Mouse (Mus musculus) E14TG2a.4 (cell line): ENCODE results near the gene Mrps26.
A peak's percentile ranks its signal among the peaks of the same experiment; 100 is the strongest.
"Not testable (repeated sequence)": the region's sequence is repeated elsewhere in the genome, so short reads cannot be mapped to it uniquely, and the experiment has no call there.

Experiments
- H3K27me3 ChIP-seq: 2 replicates; pipeline ENCODE4 v1.6.1; 2014; ENCODE audit warnings: low read length, control low read depth; ENCODE audit not compliant: insufficient read depth
- H3K36me3 ChIP-seq: 2 replicates; pipeline ENCODE4 v1.6.1; 2014; ENCODE audit warnings: low read length, control low read depth; ENCODE audit not compliant: insufficient read depth
- H3K4me1 ChIP-seq: replicated peaks from 2 replicates; pipeline ENCODE4 v1.6.1; 2014; ENCODE audit warnings: low read depth, low read length, control low read depth
- H3K4me3 ChIP-seq: replicated peaks from 2 replicates; pipeline ENCODE4 v1.5.1; 2014; ENCODE audit warnings: mild to moderate bottlenecking, low read length
- H3K9me3 ChIP-seq: 2 replicates; pipeline ENCODE4 v1.6.1; 2014; ENCODE audit warnings: low read length, control low read depth
- CTCF ChIP-seq: conservative IDR thresholded peaks from 2 replicates; pipeline ENCODE4 v1.5.1; 2014; ENCODE audit warnings: low read length
- NANOG ChIP-seq: IDR thresholded peaks from 2 replicates; pipeline ENCODE4 v1.6.1; 2014; ENCODE audit warnings: borderline replicate concordance, low read length, mixed read lengths
- POU5F1 ChIP-seq: IDR thresholded peaks from 2 replicates; pipeline ENCODE4 v1.6.1; 2014; ENCODE audit warnings: low read length, borderline replicate concordance

Mrps26 gene

DNA sequence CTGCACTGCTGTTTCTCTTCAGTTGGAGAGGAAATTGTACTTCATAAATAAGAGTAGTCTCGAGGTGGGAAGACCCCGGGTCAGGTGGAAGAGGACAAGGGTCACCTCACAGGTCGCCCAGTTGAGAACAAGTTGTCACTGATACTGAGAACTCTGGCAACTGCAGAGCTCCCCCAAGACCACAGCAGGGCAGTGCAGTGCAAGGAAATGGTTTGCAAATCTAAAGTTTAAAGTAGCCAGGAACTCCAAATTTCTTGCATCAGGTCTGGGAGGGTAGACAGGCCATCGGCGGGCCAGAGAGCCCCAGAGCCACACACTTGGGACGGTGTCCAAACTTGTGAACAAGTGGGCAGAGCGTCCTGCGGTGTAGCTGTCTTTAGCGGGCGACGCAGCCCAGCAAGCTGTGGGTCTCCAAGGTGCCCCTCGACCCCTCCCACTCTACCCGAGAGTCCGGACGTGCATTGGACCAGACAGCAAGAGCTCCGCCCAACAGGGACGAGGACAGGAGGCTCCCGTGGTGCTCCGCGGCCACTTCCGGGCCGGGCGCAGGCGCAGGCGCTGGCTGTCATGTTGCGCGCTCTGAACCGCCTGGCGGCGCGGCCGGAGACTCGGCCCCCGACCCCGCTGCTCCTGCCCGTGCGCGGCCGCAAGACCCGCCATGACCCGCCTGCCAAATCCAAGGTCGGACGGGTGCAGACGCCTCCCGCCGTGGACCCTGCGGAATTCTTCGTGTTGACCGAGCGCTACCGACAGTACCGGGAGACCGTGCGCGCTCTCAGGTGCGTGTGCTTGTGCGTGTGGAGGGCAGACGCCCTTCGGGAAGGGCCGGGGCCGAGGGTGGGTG, at the start of gene Mrps26:
Gene Mrps26 (plus strand): TSS at position 531 of the 844 bp plus-strand sequence.
- Histone ChIP-seq H3K4me1 (peaks cover 25% of the 10 kb centered on the region), H3K27me3 (no peaks in the 10 kb centered on the region), H3K36me3 (peaks cover 26% of the 10 kb centered on the region), H3K9me3 (no peaks in the 10 kb centered on the region), H3K4me3 (peak within 1 kb of the TSS; percentile 95)
- TF ChIP-seq NANOG (no peak), CTCF (peak; percentile 20), POU5F1 (no peak)

DNA sequence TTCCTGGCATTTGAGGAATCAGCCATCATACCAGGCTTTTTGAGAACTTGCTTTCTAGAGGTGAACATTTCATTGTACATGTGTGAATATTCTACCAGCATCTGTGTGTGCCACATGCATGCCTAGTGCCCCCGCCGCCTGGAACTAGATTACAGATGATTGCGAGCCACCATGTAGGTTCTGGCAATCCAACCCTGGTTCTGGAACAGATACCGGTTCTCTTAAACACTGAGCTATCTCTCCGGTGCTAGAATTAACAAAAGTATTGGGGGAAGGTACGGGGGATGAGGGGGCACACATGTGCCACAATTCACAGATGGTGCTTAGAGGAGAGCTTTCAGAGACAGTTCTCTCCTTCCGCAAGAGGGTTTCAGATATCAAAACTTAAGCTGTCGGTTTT, 49.6 kb upstream of the Mrps26 start:
- no peaks in the 10 kb centered on the region for H3K27me3 ChIP-seq
- H3K4me3 ChIP-seq, result no peak overlapping the region
- no peak for TF ChIP-seq POU5F1
- TF ChIP-seq CTCF, result no peak
- TF ChIP-seq NANOG, result no peak
- H3K36me3 ChIP-seq, result peaks cover under 1% of the 10 kb centered on the region
- peaks cover 5% of the 10 kb centered on the region; the same call in 1 of the 2 replicates for H3K4me1 ChIP-seq
- H3K9me3 ChIP-seq, result no peaks in the 10 kb centered on the region

DNA sequence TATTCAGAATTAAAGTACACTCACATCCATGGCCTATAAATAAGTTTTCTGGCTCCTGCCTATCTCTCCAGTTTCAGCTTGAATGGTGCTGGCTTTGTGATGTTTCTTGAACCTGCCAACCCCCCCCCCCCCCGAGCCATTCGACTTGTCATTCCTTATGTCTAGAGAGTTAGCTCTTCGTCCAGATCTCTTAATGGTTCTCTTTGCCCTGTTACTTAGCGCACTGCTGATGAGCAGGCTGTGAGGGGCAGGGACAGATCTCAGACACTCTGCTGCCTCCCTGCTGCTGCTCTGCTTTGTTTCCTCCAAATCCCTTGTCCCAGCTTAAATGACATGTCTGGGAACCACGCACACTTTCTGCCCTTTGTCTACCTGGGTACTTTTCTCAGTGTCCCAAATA, 47.8 kb upstream of the Mrps26 start:
- peaks cover 5% of the 10 kb centered on the region; the same call in 1 of the 2 replicates for H3K4me1 ChIP-seq
- no peaks in the 10 kb centered on the region for H3K9me3 ChIP-seq
- TF ChIP-seq POU5F1 (no peak), CTCF (no peak), NANOG (no peak)
- H3K27me3 ChIP-seq, result no peaks in the 10 kb centered on the region
- H3K4me3 ChIP-seq, result no peak overlapping the region
- peaks cover 12% of the 10 kb centered on the region for H3K36me3 ChIP-seq

DNA sequence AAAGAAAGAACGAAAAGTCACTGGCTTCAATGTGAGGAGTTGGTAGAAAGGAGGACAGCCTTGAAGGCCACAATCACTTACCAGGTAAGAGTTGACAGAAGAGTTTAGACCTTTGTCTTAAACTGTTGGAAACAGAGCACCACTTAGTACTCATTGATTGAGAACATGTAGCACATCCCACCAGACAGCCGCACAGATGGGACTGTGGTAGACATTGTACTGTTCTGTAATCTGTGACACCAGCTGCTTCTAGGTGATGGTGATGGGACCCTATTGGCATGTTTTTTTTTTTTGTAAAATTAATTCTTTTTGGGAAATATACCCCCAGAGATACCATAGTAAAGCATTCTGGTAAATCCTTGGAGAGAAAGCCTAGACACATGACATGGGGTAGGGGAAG, 41.6 kb upstream of the Mrps26 start:
- Histone ChIP-seq H3K4me1 (no peaks in the 10 kb centered on the region), H3K27me3 (no peaks in the 10 kb centered on the region), H3K36me3 (peaks cover 16% of the 10 kb centered on the region), H3K4me3 (no peak overlapping the region), H3K9me3 (no peaks in the 10 kb centered on the region)
- TF ChIP-seq POU5F1, result no peak
- no peak for TF ChIP-seq CTCF
- TF ChIP-seq NANOG, result no peak

DNA sequence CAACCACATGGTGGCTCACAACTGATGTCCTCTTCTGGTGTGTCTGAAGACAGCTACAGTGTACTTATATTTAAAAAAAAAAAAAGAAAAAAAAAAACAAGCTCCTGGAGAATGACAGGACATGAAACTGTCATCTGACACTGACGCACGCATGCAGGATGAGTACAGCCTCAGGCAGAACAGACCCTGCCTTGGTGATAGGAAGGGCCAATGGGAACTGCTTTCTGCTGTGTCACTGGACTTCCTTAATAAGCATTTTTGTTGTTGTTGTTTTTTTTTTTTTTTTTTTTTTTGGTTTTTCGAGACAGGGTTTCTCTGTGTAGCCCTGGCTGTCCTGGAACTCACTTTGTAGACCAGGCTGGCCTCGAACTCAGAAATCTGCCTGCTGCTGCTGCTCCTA, 38.1 kb upstream of the Mrps26 start:
- not testable (repeated sequence) for H3K4me3 ChIP-seq

DNA sequence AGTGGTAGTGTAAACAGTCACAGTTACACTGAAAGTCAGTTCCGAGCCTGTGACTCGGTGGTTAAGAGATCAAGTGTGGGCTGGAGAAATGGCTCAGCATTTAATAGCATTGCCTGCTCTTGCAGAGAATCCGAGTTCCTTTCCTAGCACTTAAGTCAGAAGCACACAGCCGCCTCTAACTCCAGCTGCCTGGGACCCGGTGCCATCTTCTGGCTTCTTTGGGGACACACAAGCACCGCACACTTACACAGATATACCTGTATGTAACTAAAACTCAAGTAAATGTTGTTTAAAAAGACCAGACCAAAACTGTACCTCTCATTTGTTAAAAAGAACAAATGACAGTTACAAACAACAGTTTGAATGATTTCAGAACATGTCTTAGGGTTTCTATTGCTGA, 35.1 kb upstream of the Mrps26 start:
- H3K27me3 ChIP-seq, result no peaks in the 10 kb centered on the region
- H3K9me3 ChIP-seq, result no peaks in the 10 kb centered on the region
- H3K4me1 ChIP-seq, result no peaks in the 10 kb centered on the region
- peaks cover 12% of the 10 kb centered on the region for H3K36me3 ChIP-seq
- H3K4me3 ChIP-seq, result no peak overlapping the region
- TF ChIP-seq NANOG (no peak), POU5F1 (no peak), CTCF (no peak)

More for the DNA sequence above, 38.1 kb upstream of the Mrps26 start:
- not testable (repeated sequence) for H3K27me3 ChIP-seq, H3K36me3 ChIP-seq, H3K4me1 ChIP-seq, H3K9me3 ChIP-seq

DNA sequence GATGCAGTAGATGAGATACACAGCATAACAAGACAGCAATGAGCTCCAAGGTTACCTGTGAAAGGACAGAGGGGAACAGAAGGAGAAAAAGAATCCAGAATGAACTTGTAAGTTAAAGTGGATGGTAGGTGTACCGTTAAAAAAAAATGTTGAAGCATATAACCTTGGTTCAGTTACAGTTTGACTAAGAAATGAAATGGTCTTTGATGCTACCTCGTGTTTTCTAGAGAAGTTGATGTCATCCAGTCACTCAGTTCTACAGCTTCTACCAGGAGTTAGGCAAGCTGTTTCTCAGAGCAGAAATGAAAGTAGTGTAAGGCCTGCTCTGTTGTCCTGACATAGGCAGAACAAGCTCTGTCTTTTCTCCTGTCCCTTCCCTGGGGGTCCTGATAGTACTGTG, 34.3 kb upstream of the Mrps26 start:
- Histone ChIP-seq H3K36me3 (peaks cover 18% of the 10 kb centered on the region), H3K4me1 (no peaks in the 10 kb centered on the region), H3K4me3 (no peak overlapping the region), H3K27me3 (no peaks in the 10 kb centered on the region), H3K9me3 (0 out of 2 replicates have a peak, but pooled peaks cover 4% of the 10 kb centered on the region)
- TF ChIP-seq CTCF (no peak), POU5F1 (no peak), NANOG (no peak)

DNA sequence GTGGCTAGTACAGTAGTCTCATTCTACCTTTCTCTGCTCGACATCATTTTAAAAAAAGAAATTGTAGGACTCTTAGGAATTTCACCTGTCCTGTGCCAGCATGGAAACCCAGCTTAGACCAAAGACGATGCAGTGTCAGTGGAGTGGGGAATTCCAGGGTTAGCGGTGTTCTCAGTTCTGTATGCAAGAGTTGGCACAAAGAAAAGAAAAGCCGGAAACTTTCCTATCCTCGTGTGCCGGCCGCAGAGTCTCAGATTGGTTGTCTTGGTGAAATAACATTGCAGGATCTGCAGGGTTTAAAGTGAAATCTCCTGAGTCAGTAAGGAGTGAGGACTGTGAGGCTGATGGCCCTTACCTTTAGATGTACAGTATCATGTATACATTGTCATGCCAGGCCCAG, 33.6 kb upstream of the Mrps26 start:
- no peak for TF ChIP-seq NANOG
- TF ChIP-seq POU5F1, result no peak
- no peak for TF ChIP-seq CTCF
- H3K27me3 ChIP-seq, result no peaks in the 10 kb centered on the region
- no peak overlapping the region for H3K4me3 ChIP-seq
- H3K4me1 ChIP-seq, result no peaks in the 10 kb centered on the region
- H3K36me3 ChIP-seq, result peaks cover 23% of the 10 kb centered on the region
- 0 out of 2 replicates have a peak, but pooled peaks cover 4% of the 10 kb centered on the region for H3K9me3 ChIP-seq

DNA sequence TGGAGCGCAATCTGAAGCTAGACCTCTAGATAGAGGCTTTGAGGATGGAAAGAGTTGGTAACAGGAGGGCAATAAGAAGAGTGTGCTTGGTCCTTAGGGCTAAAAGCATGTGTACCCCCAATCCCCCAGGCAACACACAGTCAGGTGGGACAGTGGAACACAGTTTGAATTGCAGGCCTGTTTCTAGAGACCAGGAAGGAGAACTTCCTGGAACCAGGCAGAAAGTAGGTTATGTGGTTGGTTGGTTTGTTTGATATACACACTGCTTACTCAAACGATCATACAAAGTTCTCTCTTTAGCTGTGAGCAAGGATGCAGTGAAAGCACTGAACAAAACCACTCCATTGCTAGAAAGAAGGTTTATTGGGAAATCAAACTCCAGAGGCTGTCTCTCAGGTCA, 31.3 kb upstream of the Mrps26 start:
- peaks cover 24% of the 10 kb centered on the region for H3K36me3 ChIP-seq
- no peak overlapping the region for H3K4me3 ChIP-seq
- TF ChIP-seq NANOG, result no peak
- no peak for TF ChIP-seq POU5F1
- no peak for TF ChIP-seq CTCF
- H3K27me3 ChIP-seq, result no peaks in the 10 kb centered on the region
- H3K9me3 ChIP-seq, result 0 out of 2 replicates have a peak, but pooled peaks cover 4% of the 10 kb centered on the region
- no peaks in the 10 kb centered on the region for H3K4me1 ChIP-seq
